Mouse (Mus musculus): ENCODE data around the gene Dlgap4. TPM values are rescaled to one million over a fixed set of nuclear protein-coding genes. Genes with fewer than 3 reads are reported as not detected.

Dlgap4 gene
- 89.7 and 98.3 TPM in 2 replicates for polyA plus RNA-seq (2015; fragmentation: Nextera tagmentation; extraction: Ambion mirVana)

DNA sequence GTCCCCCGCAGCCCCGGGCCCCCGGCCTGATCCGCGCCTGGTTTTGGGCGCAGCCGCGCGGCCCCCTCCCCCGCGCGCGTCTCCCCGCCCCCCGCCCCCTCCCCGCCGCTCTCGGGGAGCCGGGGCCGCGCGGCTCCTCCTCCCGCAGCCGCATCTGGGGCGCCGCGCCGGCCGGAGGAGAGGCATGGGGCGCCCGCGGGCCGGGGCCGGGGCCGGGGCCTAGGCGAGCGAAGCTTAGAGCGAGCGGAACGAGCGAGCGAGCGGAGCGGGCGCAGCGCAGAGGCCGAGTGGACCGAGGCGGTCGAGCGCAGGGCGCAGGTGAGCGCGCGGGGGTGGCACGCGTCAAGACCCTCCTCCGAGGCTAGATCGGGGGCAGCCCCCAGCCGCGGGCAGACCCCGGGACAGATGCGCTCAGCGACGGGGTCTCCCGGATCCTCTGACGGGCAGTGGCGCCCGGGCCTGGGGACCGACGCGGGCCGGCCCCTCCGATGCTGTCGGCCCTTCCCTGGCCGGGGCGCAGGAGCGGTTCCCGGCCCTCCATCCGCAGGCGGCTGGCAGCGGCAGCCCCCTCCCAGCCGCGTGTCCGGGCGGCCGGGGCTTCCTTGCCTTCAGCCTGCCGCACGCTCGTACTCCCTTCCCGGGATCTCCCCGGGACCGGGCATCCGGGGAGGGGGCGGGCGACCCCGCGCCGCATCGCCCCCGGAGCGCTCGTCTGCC, at the start of gene Dlgap4:
TSS of gene Dlgap4 (plus strand) at position 165 of the 717 bp plus-strand sequence.
- Histone ChIP-seq H3K27me3 (peaks cover 94% of the 10 kb centered on the region), H3K27ac (no peak within 1 kb of the TSS), H3K4me1 (peaks cover 25% of the 10 kb centered on the region), H3K9ac (peak within 1 kb of the TSS; percentile 79), H3K4me2 (peak within 1 kb of the TSS; percentile 98), H3K4me3 (peak within 1 kb of the TSS; percentile 79), H3K9me3 (no peaks in the 10 kb centered on the region), H3K36me3 (no peaks in the 10 kb centered on the region)
- WGBS = under 1% methylated on average over 67 of the region's 103 CpGs
- peak; percentile 57 for ATAC-seq (ENCODE audit: insufficient number of reproducible peaks, insufficient read depth, low FRiP score, low TSS enrichment, low read depth)

GRCm38 (mm10) chr2:156566512-156566911, 47.0 kb upstream of the Dlgap4 start:
- Histone ChIP-seq H3K9ac (no peak overlapping the region), H3K27me3 (no peaks in the 10 kb centered on the region), H3K9me3 (no peaks in the 10 kb centered on the region), H3K4me2 (no peak overlapping the region), H3K4me3 (no peak overlapping the region), H3K36me3 (peaks cover 63% of the 10 kb centered on the region), H3K27ac (no peak overlapping the region), H3K4me1 (no peaks in the 10 kb centered on the region)
- 91% methylated on average over 2 of the region's 2 CpGs for WGBS
- no peak for ATAC-seq (ENCODE audit: insufficient number of reproducible peaks, insufficient read depth, low FRiP score, low TSS enrichment, low read depth)

DNA sequence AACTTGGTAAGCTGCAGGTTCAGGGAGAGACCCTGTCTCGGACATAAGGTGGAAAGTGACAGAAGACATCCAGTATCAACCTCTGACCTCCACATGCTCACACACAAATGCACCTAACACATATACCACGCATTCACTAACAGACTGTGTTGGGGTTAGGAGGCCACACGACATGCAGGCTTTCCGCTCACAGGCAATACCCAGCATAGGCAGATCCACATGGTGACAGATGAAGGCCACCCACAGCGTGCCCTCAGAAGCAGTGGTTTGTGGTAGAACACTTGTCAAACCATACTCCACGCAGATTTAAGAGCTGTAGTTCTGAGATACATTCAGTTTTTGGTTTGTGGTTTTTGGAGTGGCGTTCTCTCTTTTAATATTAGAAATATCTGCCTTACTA, 44.9 kb upstream of the Dlgap4 start:
- 84% methylated on average over 7 of the region's 7 CpGs for WGBS
- Histone ChIP-seq H3K4me1 (no peaks in the 10 kb centered on the region), H3K4me2 (no peak overlapping the region), H3K27ac (no peak overlapping the region), H3K27me3 (no peaks in the 10 kb centered on the region), H3K9me3 (no peaks in the 10 kb centered on the region), H3K4me3 (no peak overlapping the region), H3K9ac (no peak overlapping the region), H3K36me3 (peaks cover 54% of the 10 kb centered on the region)
- no peak for ATAC-seq (ENCODE audit: insufficient number of reproducible peaks, insufficient read depth, low FRiP score, low TSS enrichment, low read depth)

GRCm38 (mm10) chr2:156569261-156569660, 44.2 kb upstream of the Dlgap4 start:
- H3K4me3 ChIP-seq = no peak overlapping the region
- H3K36me3 ChIP-seq = peaks cover 49% of the 10 kb centered on the region
- H3K9me3 ChIP-seq = no peaks in the 10 kb centered on the region
- WGBS = 89% methylated on average over 3 of the region's 3 CpGs
- H3K4me1 ChIP-seq = no peaks in the 10 kb centered on the region
- H3K27ac ChIP-seq = no peak overlapping the region
- no peak overlapping the region for H3K9ac ChIP-seq
- no peak overlapping the region for H3K4me2 ChIP-seq
- no peak for ATAC-seq (ENCODE audit: insufficient number of reproducible peaks, insufficient read depth, low FRiP score, low TSS enrichment, low read depth)
- no peaks in the 10 kb centered on the region for H3K27me3 ChIP-seq

GRCm38 (mm10) chr2:156571521-156571920, 42.0 kb upstream of the Dlgap4 start:
- no peak for ATAC-seq (ENCODE audit: insufficient number of reproducible peaks, insufficient read depth, low FRiP score, low TSS enrichment, low read depth)
- 69% methylated on average over 6 of the region's 6 CpGs for whole genome bisulfite sequencing
- H3K4me2 ChIP-seq = no peak overlapping the region

DNA sequence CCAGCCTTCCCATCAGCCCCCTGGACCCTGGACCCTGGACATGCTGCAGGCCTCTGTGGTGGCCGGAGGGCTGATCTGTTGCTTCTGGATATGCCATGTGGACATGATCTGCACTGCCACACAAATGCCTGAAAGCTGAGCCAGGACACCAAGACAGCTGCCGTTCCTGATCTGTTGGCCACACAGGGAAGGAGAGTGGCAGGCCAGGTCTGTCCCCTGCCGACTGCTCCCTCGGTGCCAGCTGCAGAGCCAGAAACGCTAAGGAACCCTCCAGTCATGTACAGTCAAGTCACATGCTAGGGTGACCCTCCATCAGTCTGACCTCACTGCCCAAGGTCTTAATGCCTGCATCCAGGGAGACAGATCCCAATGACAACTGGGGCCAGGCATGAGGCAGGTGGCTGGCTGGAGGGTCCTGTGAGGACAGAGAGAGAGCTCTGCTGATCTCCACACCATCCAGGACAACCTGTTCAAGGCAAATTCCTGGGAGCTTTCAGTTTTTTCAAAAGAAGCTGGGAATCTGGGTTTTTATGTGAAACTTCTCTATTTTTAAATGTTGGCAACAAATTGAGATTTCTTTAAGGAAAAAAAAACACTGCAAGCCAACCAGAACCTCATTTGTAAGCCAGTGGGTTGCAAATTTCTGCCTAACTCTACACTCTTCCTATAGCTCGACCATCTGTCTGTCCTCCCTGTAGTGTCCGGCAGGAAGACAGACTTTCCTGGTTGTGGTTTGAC, 36.5 kb upstream of the Dlgap4 start:
- no peak for ATAC-seq (ENCODE audit: insufficient number of reproducible peaks, insufficient read depth, low FRiP score, low TSS enrichment, low read depth)
- no peak overlapping the region for H3K27ac ChIP-seq
- H3K4me3 ChIP-seq = no peak overlapping the region
- H3K27me3 ChIP-seq = no peaks in the 10 kb centered on the region; the same call in 1 of the 2 replicates
- no peaks in the 10 kb centered on the region for H3K36me3 ChIP-seq
- 67% methylated on average over 7 of the region's 7 CpGs for WGBS
- H3K9me3 ChIP-seq = no peaks in the 10 kb centered on the region
- H3K4me1 ChIP-seq = 0 out of 2 replicates have a peak, but pooled peaks cover 2% of the 10 kb centered on the region
- no peak overlapping the region for H3K4me2 ChIP-seq
- H3K9ac ChIP-seq = no peak overlapping the region

More at GRCm38 (mm10) chr2:156571521-156571920, 42.0 kb upstream of the Dlgap4 start:
- Histone ChIP-seq H3K27me3 (no peaks in the 10 kb centered on the region), H3K4me1 (no peaks in the 10 kb centered on the region), H3K27ac (no peak overlapping the region), H3K4me3 (no peak overlapping the region), H3K36me3 (peaks cover 35% of the 10 kb centered on the region), H3K9me3 (no peaks in the 10 kb centered on the region), H3K9ac (no peak overlapping the region)

DNA sequence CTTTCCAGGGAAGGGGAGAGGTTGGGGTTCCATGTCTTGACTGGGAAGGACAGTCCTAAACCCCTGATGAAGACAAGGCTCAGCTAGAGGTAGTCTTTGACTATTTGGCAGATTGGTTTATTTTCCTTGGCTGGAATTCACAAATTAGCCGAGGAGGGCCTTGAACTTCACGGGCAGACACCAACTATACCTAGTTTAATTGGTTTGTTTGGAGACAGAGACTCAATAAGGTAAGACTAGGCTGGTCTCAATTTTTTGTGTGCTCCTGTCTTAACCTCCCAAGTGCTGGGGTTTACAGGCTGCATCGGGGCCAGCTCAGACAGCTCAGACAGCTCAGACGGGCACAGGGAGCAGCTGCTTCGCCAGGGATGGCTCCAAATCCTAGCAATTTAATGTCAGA, 33.0 kb upstream of the Dlgap4 start:
- WGBS = 68% methylated on average over 5 of the region's 5 CpGs
- no peaks in the 10 kb centered on the region for H3K36me3 ChIP-seq
- no peak overlapping the region for H3K27ac ChIP-seq
- no peaks in the 10 kb centered on the region for H3K9me3 ChIP-seq
- H3K27me3 ChIP-seq = peaks cover 8% of the 10 kb centered on the region; the same call in 1 of the 2 replicates
- ATAC-seq (ENCODE audit: insufficient number of reproducible peaks, insufficient read depth, low FRiP score, low TSS enrichment, low read depth) = no peak
- H3K4me2 ChIP-seq = no peak overlapping the region
- H3K4me3 ChIP-seq = no peak overlapping the region
- H3K4me1 ChIP-seq = 0 out of 2 replicates have a peak, but pooled peaks cover 11% of the 10 kb centered on the region
- H3K9ac ChIP-seq = no peak overlapping the region

DNA sequence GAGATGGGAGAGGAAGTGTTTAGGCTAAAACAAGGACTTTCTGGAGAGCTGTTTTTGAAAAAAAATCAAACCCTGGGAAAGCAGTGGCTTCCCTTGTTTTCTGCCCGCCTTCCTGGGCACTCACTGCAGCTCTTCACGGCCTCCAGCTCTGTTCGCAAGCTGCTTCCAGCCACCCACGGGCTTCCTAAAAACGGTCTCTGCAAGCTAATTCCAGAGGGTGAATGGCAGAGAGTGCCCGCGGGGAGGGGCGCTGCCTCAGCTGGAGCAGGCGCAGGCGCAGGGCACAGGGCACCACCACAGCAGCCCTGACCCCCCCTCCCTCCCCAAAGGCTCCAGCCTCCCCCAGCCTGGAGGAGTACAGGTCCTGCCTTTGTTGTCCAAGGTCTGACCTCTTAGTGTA, 32.3 kb upstream of the Dlgap4 start:
- 0 out of 2 replicates have a peak, but pooled peaks cover 11% of the 10 kb centered on the region for H3K4me1 ChIP-seq
- H3K36me3 ChIP-seq = no peaks in the 10 kb centered on the region
- H3K4me2 ChIP-seq = no peak overlapping the region
- H3K27ac ChIP-seq = no peak overlapping the region
- no peak overlapping the region for H3K9ac ChIP-seq
- peaks cover 8% of the 10 kb centered on the region; the same call in 1 of the 2 replicates for H3K27me3 ChIP-seq
- 58% methylated on average over 10 of the region's 10 CpGs for WGBS
- ATAC-seq (ENCODE audit: insufficient number of reproducible peaks, insufficient read depth, low FRiP score, low TSS enrichment, low read depth) = no peak
- no peak overlapping the region for H3K4me3 ChIP-seq
- H3K9me3 ChIP-seq = no peaks in the 10 kb centered on the region

DNA sequence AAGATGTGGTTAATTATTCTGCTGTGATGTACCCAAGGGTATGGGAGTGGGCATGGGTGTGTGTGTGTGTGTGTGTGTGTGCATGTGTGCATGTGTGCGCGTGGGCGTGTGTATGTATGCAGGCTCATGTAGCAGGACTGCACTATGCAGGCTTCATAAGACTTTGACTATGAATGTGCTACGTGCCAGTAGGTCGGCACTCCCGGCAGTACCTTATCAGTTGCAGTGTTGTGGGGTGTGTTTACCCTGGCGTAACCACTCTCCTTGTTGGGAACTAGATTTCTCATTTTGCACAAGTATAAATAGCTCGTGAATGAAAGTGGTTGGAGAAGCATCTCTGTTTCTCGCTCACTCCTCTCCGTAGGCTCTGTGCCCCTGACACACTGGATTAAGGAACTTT, 30.6 kb upstream of the Dlgap4 start:
- Histone ChIP-seq H3K9me3 (no peaks in the 10 kb centered on the region), H3K4me1 (0 out of 2 replicates have a peak, but pooled peaks cover 11% of the 10 kb centered on the region), H3K36me3 (no peaks in the 10 kb centered on the region), H3K4me3 (no peak overlapping the region), H3K4me2 (no peak overlapping the region), H3K9ac (no peak overlapping the region), H3K27ac (no peak overlapping the region), H3K27me3 (peaks cover 8% of the 10 kb centered on the region; the same call in 1 of the 2 replicates)
- ATAC-seq (ENCODE audit: insufficient number of reproducible peaks, insufficient read depth, low FRiP score, low TSS enrichment, low read depth) = no peak
- WGBS = 88% methylated on average over 10 of the region's 10 CpGs

- H3K9me3 ChIP-seq = no peaks in the 10 kb centered on the region
- ATAC-seq (ENCODE audit: insufficient number of reproducible peaks, insufficient read depth, low FRiP score, low TSS enrichment, low read depth) = no peak
Measured at GRCm38 (mm10) chr2:156584154-156584796, 29.2 kb upstream of the Dlgap4 start.

GRCm38 (mm10) chr2:156584797-156585471, 28.6 kb upstream of the Dlgap4 start:
- Histone ChIP-seq H3K4me2 (no peak overlapping the region), H3K27ac (no peak overlapping the region), H3K9ac (no peak overlapping the region), H3K9me3 (no peaks in the 10 kb centered on the region), H3K27me3 (peaks cover 8% of the 10 kb centered on the region; the same call in 1 of the 2 replicates), H3K36me3 (no peaks in the 10 kb centered on the region), H3K4me3 (no peak overlapping the region), H3K4me1 (0 out of 2 replicates have a peak, but pooled peaks cover 11% of the 10 kb centered on the region)
- WGBS = 34% methylated on average over 14 of the region's 14 CpGs
- ATAC-seq (ENCODE audit: insufficient number of reproducible peaks, insufficient read depth, low FRiP score, low TSS enrichment, low read depth) = no peak

More at GRCm38 (mm10) chr2:156584154-156584796, 29.2 kb upstream of the Dlgap4 start:
- H3K27ac ChIP-seq = no peak overlapping the region
- H3K4me2 ChIP-seq = no peak overlapping the region
- 63% methylated on average over 11 of the region's 11 CpGs for WGBS
- no peaks in the 10 kb centered on the region for H3K36me3 ChIP-seq
- H3K9ac ChIP-seq = no peak overlapping the region
- H3K27me3 ChIP-seq = peaks cover 8% of the 10 kb centered on the region; the same call in 1 of the 2 replicates
- H3K4me1 ChIP-seq = 0 out of 2 replicates have a peak, but pooled peaks cover 11% of the 10 kb centered on the region
- no peak overlapping the region for H3K4me3 ChIP-seq
